Mouse (Mus musculus): ENCODE data around the gene Ccnyl1.

GRCm38 (mm10) chr1:64732637-64733200 lies 42.5 kb downstream of the Ccnyl1 start:
- no peak for TF ChIP-seq CTCF (IDR thresholded peaks at IDR 0.05; ENCODE audit: borderline replicate concordance, extremely low read depth, insufficient read depth, insufficient read length)
- no peak for TF ChIP-seq POLR2A (IDR thresholded peaks at IDR 0.05; ENCODE audit: borderline replicate concordance, extremely low read depth, insufficient read depth, insufficient read length, poor library complexity, severe bottlenecking)

All from brain, embryonic 14.5 days (tissue).